Mouse (Mus musculus) heart, postnatal 25 days (tissue): ENCODE data around the gene Apoa2. TPM values are rescaled to one million over a fixed set of nuclear protein-coding genes. Genes with fewer than 3 reads are reported as not detected.
"Not testable (repeated sequence)": the region's sequence is repeated elsewhere in the genome, so short reads cannot be mapped to it uniquely, and the experiment has no call there.

Experiments used
- DNase-seq: peaks from one replicate; pipeline ENCODE4 v3.0.0; 2022; ENCODE audit warnings: low spot score
- intact Hi-C: fragments of 180-260 bp; cut with DNase I; formaldehyde crosslinking; loops from one replicate; pipeline ENCODE4 v1.15.1; 2025
- total RNA-seq, 2 experiments: library from RNA; stranded (reverse); gene quantifications; 2 replicates each; pipeline ENCODE4 v1.2.3; 2021

Apoa2 gene
- total RNA-seq, 2 experiments from 2014 or later, result 2.9 to 3.0 TPM

DNA sequence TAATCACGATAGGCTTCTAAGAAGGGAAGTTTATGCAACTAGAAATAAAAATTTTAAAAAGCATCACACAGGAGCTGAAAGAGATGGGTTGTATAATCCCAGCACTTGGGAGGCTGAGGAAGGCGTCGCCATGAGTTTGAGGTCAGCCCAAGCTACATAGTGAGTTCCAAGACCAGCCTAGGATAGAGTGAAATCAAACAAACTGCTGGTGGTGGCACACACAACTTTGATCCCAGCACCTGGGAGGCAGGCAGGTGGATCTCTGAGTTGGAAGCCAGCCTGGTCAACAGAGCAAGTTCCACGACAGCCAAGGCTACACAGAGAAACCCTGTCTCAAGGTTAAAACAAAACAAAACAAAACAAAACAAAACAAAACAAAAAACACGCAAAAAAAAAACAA, 7.5 kb downstream of the Apoa2 start:
- no peak for DNase-seq
- intact Hi-C loops, result no loop called here

DNA sequence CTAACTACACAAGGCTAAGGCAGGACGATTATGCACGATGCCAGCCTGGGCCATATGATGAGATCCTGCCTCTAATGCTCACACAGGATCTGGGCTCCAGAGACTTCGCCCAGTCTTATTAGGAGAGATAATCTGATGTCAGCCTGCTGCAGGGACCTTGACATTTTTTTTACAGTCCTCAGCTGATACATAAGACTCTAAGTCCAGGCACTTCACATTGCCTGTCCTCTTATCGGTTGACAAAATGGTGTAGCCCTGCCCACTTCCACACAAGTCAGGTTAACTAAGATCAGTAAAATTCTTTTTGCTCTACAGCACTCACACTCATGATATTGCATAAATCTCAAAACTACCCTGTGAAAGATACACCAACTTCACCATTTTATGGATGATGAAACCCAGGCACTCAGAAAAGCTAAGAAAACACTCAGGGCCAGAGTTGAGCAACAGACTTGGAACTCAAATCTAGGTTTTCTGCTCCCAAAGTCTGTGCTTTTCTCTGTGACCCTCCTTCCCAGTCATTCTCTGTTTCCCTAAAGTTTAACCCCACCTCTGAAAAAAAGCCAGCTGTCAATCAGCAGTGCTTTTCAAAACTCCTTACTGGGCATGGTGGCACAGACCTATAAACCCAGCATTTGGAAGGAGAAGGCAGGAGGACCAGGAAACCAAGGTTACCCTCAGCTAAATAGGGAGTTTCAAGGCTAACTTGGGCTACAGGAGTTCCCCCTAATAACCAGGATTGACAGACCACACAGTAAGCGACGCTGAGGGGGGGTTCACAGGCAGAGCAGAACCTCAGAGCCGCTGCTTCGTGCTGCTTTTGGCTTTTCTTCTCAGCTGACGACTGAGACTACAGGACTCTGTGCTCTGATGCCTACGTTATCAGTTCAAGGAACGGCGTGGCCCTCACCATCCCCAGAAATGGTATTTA, 8.2 kb downstream of the Apoa2 start:
- intact Hi-C loops, result no loop called here
- no peak for DNase-seq

DNA sequence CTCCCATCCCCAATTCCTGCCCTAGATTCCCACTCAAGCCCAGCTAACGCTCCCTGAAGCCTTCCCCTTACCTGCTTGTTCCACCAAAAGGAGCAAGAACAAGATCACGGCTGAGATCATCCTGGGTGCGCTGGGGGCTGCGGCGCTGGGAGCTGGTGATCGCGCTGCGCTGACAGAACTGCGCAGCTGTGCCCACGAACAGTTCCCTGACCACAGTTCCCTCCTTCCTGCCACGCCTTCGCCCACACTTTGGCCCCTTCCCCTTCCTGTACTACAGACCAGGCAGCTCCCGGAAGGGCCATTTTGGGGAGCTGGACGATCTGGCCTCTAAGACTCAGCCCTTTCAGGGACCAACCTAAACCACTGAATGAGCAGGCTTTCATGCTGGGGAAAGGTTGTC, 9.3 kb downstream of the Apoa2 start, which contains the start of gene Fcer1g:
Gene Fcer1g, minus strand, starts transcription at position 240 of the 400 bp plus-strand sequence.
- DNase-seq, result no peak
- intact Hi-C loops, result no loop called here

DNA sequence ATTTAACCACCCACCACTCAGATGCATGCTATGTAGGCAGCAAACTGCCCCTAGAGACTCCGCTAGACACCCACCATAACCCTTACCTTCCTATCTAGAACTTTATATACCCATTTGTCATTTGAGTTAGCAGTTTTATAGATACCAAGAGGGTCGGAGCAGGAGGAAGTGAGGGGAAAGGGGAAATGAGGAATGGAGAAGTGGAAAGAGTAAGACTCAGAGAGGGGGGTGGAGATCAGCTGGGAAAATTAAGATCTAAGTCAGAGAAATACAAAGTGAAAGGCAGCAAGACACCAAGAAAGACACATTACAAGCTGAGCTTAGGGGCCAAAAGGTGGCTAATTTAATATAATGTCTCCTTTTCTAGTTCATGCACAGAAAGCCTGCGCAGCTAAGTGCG, 9.7 kb downstream of the Apoa2 start:
- no peak for DNase-seq
- intact Hi-C loops, result no loop called here

DNA sequence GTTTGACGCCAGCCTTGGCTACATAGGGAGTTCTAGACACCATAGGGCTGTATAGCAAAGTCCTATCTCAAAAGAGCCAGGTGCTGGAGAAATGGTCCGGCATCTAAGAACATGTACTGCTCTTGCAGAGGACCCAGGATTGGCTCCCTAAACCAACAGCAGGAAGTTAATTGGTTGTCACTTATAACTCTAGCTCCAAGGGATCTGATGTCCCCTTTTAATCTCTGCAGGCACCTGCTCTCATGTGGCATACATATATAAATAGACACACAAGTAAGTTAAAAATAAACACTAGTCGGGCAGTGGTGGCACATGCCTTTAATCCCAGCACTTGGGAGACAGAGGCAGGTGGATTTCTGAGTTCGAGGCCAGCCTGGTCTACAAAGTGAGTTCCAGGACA, 10.9 kb downstream of the Apoa2 start:
- intact Hi-C loops, result no loop called here
- DNase-seq, result no peak

DNA sequence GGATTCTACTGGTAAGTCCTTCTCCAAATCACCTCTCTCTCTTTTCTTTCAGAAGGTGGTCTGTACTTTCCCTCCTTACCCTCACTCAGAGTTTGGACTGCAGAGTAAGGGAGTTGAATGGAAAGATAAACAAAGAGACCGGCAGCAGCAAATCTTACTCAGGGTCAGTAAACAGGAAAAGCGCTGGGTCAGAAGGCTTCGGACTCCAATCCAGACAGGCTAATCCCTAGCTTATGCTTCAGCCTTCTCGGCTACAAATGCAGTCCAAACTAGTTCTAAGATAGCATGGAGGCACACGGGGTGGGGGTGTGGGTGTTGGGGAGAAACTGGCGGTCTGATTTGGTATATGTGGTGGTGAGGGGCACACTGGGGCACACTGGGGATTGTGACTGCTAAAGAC, 12.6 kb downstream of the Apoa2 start:
- intact Hi-C loops, result no loop called here
- no peak for DNase-seq

DNA sequence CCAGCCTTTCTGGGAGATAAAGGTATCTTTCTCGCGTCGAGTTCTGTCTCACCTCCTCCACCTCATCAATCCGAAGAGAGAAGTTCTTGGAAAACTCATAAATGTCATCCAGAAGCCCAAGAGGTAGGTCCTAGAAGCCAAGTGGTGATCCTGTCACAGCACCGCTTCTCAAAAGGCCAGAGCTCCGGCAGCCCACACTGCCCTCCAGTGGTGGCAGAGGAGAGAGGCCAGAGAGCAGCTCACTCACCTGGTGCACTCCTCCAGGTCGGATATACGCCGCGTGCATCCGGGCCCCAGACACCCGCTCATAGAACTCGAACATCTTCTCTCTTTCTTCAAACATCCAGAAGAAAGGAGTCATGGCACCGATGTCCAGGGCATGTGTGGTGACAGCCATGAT, 13.6 kb downstream of the Apoa2 start:
- intact Hi-C loops, result no loop called here
- DNase-seq, result no peak

DNA sequence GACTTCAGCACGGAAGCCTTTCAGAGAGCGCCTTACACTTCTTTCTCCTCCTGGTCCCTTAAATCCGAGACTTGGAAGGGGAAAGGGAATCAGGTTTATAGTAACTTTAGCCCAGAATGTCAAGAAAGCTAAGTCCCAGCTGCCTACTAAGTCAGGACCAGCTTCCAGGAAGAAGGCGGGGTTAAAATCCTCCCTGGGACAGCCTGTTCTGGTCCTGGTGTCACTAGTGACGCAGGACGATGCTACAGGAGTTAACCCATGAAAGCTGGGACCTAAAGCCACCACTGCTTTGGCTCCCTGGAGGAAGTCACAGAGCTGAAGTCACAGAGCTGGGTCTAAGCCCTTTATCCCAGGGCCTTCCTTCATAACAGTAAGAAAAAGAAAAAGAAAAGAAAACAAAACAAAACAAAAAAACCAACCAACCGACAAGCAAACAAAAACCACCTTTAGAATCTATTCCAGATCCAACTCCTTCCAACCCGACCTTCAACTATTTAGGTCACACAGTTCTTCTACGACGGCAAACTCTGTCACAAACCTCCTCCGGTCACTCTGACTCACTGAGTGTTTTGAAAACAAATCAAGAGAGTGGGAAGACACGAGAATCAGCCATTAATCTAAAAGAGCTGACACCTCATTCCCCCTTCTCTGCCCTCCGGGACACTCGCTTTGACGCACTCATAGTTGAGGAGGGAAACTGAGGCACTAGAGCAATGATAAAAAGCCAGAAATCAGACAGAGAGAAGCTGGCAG, 15.3 kb downstream of the Apoa2 start:
- intact Hi-C loops, result no loop called here
- peak; percentile 46 for DNase-seq

DNA sequence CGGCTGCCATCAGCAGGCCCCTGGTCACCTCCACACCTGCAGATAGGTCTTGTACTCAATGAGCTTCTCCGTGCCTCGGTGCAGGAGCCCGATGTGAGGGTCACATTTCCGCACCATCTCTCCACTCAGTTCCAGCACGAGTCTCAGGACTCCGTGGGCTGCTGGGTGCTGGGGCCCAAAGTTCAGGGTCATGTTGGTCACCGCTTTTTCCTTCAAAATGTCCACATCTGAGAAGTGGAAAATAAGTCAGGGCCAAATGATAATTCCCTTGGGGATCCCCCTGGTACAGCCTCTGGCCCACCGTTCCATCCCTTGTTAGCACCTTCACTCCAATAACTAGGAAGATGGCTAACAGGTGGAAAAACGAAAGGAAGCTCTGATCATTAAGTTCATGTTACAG, 16.1 kb downstream of the Apoa2 start:
- no peak for DNase-seq
- intact Hi-C loops, result no loop called here

DNA sequence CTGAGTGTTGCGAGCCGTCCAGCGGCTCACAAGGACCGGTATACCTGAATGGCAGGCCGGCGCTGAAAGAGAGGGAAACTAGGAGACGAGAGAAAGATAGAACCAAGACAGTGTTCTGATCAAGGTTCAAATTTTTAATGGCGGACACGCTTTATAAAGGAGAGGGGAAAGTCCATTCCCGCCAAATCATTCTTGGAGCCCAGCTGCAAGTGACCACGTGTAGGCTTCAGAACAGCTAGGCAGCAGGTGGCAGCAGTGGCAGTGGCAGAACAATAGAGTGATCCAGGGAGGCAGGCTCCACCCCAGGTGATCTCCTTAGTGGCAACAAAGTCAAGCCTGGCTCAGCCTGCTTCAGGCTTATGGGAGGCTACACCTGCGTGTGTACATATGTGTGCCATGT, 17.1 kb downstream of the Apoa2 start:
- DNase-seq, intact Hi-C loops: not testable (repeated sequence)

DNA sequence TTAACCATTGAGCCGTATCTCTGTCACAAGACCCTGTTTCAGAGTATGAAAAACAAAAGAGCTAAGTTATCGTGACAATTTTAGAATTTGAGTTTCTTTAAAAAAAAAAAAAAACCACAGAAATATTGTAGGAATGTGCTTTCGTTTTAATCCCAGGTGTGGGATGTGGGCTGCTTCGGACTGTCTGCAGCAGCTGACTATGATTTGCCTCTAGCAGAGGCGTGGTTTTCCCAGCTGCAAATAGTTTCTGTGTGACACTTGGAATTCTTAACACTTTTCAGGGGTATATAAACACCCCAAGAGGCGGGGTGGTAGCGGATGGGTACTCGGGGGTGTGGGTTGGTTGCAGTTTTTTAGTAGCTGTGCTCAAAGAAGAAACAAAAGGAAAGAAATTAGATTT, 20.5 kb downstream of the Apoa2 start:
- intact Hi-C loops, result no loop called here
- DNase-seq, result no peak

DNA sequence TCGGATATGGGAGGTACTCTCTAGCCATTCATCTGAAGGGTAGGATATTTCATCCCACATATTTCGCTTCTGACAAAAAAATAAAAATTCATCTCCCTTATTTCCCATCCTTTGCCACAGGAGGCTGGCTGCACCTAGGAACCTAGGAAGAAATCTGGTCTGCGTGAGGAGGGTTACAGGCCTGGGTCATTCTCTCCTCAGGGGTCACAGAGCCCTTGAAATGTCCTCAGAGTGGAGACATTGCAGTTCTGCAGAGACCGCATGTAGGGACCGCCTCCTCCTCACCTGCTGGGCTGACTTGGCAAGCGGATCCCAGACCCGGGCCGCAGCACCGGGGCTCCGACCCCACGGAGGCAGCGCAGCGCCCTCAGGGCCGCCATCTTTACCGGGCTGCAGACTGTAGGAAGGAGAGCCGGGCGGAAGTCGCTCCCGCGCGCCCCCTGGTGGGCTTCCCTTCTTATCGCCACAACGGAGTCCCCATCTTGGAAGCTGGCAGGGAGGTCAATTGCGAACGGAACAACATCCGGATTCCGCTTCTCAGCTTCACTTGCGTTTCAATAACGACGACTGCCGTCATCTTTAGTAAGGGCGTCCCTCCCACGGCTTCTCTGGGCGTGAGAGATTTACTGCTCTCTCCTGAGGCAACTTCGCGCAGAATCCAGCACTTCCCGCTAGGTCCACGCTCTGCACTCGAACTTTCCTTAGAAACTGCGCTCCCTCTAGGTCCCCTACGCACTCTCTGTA, 22.0 kb downstream of the Apoa2 start:
- DNase-seq, result peak; percentile 96
- intact Hi-C loops, result loop anchor here (2.0 kb wide), 1 partner anchor 34 kb away; the partner anchor contains the start of gene Ppox

DNA sequence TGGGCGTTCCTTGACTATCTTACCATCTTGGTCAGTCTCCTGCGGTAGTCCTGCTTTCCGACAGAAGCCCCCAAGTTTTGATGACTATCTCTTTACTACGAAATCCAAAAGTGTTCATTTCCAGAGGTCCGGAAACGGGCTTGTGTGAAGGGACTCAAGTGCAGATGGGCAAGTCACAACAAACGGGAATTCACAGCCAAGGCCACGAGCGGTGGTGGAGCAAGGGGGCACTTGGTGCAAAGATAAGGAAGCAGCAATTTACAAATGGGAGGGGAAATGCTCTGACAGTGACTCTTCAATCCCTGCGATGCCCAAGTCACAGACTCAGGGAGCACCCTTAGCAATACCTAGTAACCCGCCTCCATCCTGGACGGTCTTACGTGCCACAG, 22.6 kb downstream of the Apoa2 start:
- DNase-seq, result no peak
- intact Hi-C loops, result loop anchor here (2.0 kb wide), 1 partner anchor 33 kb away; the partner anchor contains the start of gene Ppox

DNA sequence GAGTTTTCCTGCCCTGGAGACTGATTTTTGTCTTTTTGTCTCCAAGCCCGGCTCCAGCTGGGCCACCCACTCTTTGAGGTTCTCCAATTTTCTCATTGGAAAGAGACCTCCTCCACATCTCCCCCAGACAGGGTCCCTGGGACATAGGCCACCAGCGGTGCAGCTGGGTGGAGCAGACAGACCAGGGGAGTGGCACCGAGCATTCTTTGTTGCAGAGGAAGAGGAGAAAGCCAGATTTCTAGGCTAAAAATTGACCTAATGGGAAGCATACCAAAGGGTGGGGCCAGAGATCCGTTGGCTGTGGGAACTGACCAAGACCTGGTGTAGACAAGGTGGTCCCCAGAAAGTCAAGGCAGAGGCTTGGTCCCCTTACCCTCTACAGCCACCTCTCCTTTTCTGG, 23.1 kb downstream of the Apoa2 start:
- intact Hi-C loops, result loop anchor here (2.0 kb wide), 1 partner anchor 33 kb away; the partner anchor contains the start of gene Ppox
- no peak for DNase-seq

DNA sequence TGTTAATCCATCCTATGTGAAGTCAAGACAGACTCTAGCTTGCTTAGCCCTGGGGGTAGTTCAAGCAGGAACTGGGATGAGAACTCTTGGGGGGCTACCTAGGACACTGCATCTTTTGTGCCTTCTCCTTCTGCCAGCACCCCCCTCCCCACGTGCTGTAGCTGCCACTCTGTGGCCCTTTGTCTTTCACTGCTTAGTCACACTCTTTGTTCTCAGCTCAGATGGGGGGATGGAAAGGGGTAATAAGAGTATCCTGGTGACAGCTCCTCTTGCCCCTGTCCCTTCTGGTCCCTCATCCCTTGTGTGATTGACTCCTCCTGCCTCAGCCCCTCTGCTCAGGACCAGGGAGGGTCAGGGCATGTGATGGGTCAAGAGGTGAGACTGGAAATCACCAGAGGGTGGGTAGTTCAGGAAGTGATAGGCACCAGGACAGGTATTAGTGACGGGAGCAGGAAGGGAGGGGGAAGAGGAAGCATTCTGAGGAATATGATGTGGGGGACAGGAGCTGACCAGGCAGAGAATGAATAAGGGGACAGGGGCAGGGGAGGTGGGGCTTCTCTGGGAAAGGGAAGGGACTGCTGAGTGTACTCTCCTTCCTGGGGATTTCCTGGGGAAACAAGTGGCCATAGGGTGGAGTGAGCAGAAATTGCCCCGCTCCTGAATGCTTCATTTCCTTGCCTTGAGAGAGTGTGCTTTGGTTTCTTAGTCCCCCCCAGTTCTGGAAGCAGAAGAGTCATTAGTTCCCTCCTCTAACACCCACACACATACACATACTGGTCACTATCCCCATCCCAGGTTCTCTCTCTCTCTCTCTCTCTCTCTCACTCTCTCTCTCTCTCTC, 23.8 kb downstream of the Apoa2 start:
- intact Hi-C loops, result no loop called here
- DNase-seq, result no peak

DNA sequence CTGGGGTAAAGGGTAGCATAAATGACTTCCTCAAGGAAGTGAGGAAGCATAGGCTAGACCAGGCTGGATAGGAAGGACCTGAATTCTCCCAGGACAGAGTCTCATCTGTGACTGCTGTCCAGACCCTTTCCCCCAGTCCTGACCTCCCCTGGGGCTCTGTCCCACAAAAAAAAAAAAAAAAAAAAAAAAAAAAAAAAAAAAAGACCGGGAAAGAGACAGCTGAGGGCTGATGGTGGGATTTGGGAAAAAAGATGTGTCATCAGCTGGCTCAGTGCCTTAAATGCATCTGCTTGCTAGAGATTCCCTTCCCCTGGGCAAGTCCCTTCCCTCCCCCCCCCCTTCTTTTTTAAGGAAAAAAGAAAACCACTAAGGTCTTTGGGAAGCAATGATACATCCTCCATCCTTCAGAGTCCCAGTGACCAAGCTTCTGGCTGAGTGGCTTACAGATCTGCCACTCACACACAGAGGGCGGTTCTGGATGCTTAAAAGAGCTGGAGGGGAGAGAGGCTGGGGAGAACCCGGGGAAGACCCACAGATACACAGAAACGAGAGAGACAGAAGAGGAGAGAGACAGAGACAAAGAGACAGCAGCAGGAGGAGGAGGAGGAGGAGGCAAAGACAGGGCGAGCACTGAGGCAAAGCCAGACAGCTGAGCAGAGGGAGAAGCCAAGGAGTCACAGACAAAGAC, 25.2 kb downstream of the Apoa2 start, which contains the start of gene Adamts4:
Gene Adamts4, plus strand, starts transcription at position 509 of the 688 bp plus-strand sequence.
- DNase-seq, result peak; percentile 25
- intact Hi-C loops, result no loop called here

DNA sequence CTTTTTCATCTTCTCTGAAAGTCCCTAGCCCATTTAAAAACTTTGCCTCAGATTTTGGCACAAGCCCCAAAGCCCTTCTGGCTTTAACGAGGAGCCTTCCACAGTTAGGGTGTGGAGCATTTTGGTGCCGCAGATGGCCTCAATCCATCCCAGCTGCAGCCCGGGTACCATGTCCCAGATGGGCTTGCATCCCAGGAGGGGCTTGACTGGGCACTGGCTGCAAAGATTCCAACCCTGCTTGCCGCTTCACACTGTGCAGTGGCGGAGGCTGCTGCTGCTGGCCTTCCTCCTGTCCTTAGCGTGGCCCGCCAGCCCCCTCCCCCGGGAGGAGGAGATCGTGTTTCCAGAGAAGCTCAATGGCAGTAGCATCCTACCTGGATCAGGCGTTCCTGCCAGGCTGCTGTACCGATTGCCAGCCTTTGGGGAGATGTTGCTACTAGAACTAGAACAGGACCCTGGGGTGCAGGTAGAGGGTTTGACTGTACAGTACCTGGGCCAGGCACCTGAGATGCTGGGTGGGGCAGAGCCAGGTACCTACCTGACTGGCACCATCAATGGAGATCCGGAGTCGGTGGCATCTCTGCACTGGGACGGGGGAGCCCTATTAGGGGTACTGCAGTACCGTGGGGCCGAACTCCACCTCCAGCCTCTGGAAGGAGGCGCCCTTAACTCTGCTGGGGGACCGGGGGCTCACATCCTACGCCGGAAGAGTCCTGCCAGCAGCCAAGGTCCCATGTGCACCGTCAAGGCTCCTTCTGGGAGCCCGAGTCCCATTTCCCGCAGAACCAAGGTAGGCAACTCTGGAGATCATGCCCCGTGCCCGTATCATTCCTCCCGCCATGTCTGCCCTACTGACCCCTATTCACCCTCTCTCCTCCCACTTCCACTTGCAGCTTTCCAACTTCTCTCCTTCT, 26.1 kb downstream of the Apoa2 start, which contains the start of gene Ndufs2:
Gene Ndufs2, minus strand, starts transcription at position 709 of the 914 bp plus-strand sequence.
- intact Hi-C loops, result no loop called here
- no peak for DNase-seq
